Mouse (Mus musculus): ENCODE measurements at regions not wholly inside any gene's neighbourhood (a gene's known extent, or its start where the extent isn't known, plus 50 kb on each side); places are given as distances from the start of the nearest gene placed in this dataset.

DNA sequence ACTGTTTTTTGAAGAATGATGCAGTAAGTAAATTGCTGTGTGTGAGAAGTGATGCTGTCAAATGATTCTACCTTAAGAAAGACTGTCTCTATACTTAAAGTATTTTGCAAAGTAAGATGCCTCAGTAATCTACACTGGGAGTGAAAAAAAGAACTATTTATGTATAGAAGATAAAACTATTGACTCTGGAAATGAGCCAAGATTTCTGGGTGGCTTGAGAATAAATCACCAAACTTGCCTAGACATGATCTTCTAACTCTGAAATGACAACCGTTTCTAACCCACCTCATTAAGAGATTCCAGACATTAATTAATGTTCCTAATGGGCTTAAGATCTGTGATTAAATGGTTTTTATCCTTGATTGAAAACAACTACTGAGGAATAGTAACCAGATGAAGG, 58.0 kb upstream of the Chd1 start:
- TF ChIP-seq CTCF (IDR thresholded peaks at IDR 0.05; ENCODE audit: borderline replicate concordance, insufficient read depth, low read length): no peak
- TF ChIP-seq POLR2A (IDR thresholded peaks at IDR 0.05; ENCODE audit: low read depth, low read length): no peak

All from embryonic fibroblast, embryonic 13.5 days (primary cell).